Mouse (Mus musculus): ENCODE data around the gene Il6st.

Il6st gene

DNA sequence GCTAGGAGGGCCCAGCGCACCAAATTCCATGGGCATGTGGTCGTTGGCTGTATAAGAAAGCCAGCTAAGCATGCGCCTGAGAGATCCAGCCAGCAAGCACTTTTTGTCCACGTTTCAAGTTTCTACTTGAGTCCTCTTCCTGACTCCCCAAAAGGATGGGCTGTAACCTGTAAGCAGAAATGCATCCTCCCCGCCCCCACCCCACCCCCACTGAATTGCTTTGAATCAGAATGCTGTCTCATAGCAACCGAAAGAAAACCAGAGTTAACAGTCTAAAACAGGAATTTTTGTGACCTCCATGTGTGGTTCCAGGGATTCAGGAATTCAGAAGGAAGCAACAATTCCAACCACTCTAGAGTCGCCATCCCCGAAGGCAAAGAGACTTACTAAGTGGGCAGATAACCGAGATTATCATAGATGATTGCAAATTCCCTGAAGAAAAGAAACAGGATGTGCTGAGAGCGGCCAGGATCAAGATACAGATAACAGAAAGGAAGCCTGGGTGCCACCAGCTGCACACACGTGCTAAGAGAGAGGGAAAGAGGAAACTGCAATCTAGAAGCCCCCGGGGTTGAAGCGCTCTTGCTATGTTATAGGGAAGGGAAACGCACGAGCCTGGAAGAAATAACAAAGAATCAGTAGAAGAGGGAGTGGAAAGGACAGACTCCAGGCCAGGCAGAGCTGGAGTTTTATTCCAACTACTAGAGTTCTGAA, 24.6 kb upstream of the Il6st start:
- Histone ChIP-seq H3K4me1 (replicated peaks; ENCODE audit: low read depth, low read length) (peaks cover 48% of the 10 kb centered on the region), H3K9me3 (ENCODE audit: low read length) (no peaks in the 10 kb centered on the region), H3K36me3 (ENCODE audit: insufficient read depth, low read length) (no peaks in the 10 kb centered on the region), H3K4me3 (replicated peaks; ENCODE audit: low read length) (peak overlapping the region; percentile 61), H3K27me3 (ENCODE audit: insufficient read depth, low read length) (no peaks in the 10 kb centered on the region)
- no peak for TF ChIP-seq CTCF (conservative IDR thresholded peaks at IDR 0.05; ENCODE audit: low read length)
- TF ChIP-seq POU5F1 (IDR thresholded peaks at IDR 0.05; ENCODE audit: borderline replicate concordance, low read length): no peak
- TF ChIP-seq NANOG (IDR thresholded peaks at IDR 0.05; ENCODE audit: borderline replicate concordance, low read length): no peak

DNA sequence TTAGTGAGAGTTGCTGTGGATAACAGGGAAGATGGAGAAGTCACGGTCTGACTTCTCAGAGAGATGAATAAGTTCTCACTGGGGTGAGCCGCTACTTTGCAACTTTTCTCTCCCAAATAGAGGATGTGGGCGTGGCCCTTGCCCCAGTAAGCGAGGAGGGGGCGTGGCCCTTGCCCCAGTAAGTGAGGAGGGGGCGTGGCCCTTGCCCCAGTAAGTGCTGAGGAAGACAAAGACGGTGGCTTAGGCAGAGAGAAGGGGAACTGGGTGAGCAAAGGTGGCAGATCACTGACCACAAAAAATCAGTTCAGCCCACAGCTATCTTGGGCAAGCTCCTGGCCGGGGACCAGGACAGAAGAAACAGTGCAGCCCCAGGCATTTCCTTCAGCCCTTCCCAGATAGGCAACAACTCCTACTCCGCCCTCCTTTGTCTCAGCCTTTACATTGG, 23.9 kb upstream of the Il6st start:
- peak; percentile 19; the same call in 1 of the 2 replicates for TF ChIP-seq NANOG (IDR thresholded peaks at IDR 0.05; ENCODE audit: borderline replicate concordance, low read length)
- no peak for TF ChIP-seq POU5F1 (IDR thresholded peaks at IDR 0.05; ENCODE audit: borderline replicate concordance, low read length)
- no peak for TF ChIP-seq CTCF (conservative IDR thresholded peaks at IDR 0.05; ENCODE audit: low read length)
- no peaks in the 10 kb centered on the region for H3K27me3 ChIP-seq (ENCODE audit: insufficient read depth, low read length)

DNA sequence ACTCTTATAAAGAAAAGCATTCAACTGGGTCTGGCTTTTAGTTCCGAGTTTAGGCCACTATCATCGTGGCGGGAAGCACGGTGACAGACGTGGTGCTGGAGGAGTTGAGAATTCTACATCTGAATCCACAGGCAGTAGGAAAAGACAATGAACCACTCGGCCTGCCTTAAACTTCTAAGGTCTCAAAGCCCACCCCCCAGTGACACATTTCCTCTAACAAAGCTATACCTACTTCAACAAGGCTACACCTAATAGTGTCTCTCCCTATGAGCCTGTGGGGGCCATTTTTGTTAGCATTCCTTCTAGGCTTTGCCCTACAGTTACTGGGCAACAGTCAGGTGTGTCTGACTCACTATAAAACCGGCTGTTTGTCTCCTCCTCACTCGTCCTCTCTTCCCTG, 23.2 kb upstream of the Il6st start:
- Histone ChIP-seq H3K36me3 (ENCODE audit: insufficient read depth, low read length) (no peaks in the 10 kb centered on the region), H3K4me1 (replicated peaks; ENCODE audit: low read depth, low read length) (peaks cover 44% of the 10 kb centered on the region)

More for the DNA sequence above, 23.9 kb upstream of the Il6st start:
- H3K9me3 ChIP-seq (ENCODE audit: low read length): no peaks in the 10 kb centered on the region
- peaks cover 48% of the 10 kb centered on the region for H3K4me1 ChIP-seq (replicated peaks; ENCODE audit: low read depth, low read length)
- H3K36me3 ChIP-seq (ENCODE audit: insufficient read depth, low read length): no peaks in the 10 kb centered on the region
- peak overlapping the region; percentile 61 for H3K4me3 ChIP-seq (replicated peaks; ENCODE audit: low read length)

DNA sequence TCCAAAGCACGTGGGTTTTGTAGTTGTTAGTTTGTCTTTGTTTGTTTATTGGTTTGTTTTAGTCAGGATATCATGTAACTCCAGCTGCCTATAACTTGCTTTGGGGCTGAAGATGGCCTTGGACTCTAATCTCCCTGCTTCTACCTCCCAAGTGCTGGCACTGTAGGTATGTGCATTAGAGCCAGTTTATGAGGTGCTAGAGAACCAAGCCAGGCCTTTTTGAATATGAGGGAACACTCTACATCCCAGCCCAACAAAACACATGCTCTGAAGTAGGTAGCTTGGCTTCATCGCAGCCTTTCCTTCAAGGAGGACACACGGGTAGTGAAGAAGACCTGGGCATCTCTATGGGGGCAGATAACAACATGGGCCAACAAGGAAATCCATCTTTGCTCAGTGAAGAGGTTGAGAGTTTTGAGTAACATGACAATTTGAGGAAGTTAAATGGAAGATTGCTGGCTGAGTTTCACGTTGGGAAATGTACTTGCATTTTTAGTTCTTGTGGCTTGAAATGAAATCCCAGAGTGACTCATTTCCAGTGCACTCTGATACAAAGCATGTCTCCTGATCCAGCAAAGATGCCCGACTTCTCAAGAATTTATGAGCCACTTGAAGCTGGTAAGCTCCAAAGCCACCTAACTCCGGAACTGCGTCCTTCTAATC, 20.9 kb upstream of the Il6st start:
- no peak for TF ChIP-seq NANOG (IDR thresholded peaks at IDR 0.05; ENCODE audit: borderline replicate concordance, low read length)
- TF ChIP-seq POU5F1 (IDR thresholded peaks at IDR 0.05; ENCODE audit: borderline replicate concordance, low read length): no peak
- TF ChIP-seq CTCF (conservative IDR thresholded peaks at IDR 0.05; ENCODE audit: low read length): no peak
- Histone ChIP-seq H3K27me3 (ENCODE audit: insufficient read depth, low read length) (no peaks in the 10 kb centered on the region), H3K4me1 (replicated peaks; ENCODE audit: low read depth, low read length) (peaks cover 31% of the 10 kb centered on the region)

More for the DNA sequence above, 23.2 kb upstream of the Il6st start:
- peak overlapping the region; percentile 61; the same call in 1 of the 2 replicates for H3K4me3 ChIP-seq (replicated peaks; ENCODE audit: low read length)
- no peak for TF ChIP-seq POU5F1 (IDR thresholded peaks at IDR 0.05; ENCODE audit: borderline replicate concordance, low read length)
- no peak for TF ChIP-seq CTCF (conservative IDR thresholded peaks at IDR 0.05; ENCODE audit: low read length)
- TF ChIP-seq NANOG (IDR thresholded peaks at IDR 0.05; ENCODE audit: borderline replicate concordance, low read length): peak; percentile 64; the same call in 1 of the 2 replicates
- no peaks in the 10 kb centered on the region for H3K9me3 ChIP-seq (ENCODE audit: low read length)
- H3K27me3 ChIP-seq (ENCODE audit: insufficient read depth, low read length): no peaks in the 10 kb centered on the region

DNA sequence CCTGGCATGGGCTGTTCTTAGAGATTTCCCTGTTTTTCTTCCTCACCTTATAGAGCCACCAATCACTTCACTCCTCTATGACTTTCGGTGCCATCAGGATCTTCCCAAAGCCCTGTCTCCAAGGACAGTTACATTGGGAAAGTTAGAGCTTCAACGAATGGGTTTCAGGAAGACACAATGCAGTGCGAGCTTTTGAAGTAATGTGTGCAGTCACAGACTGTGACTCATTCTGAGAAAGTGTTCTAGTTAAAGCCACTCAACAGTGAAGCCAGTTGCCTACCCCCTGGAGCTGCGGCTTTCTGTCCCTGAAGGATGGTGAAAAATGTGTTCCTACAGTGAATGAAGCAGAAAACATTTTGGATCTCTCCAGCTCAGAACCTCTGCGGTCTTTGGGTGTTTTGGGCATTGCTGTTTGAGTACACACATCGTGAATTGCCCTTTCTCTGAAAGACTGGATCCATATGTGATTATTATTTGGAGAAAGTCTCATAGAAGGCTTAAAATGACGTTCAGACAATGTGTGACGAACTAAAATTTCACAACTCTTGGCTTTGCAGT, 16.7 kb upstream of the Il6st start:
- H3K9me3 ChIP-seq (ENCODE audit: low read length): no peaks in the 10 kb centered on the region
- no peak overlapping the region for H3K4me3 ChIP-seq (replicated peaks; ENCODE audit: low read length)
- H3K36me3 ChIP-seq (ENCODE audit: insufficient read depth, low read length): no peaks in the 10 kb centered on the region
- no peak for TF ChIP-seq NANOG (IDR thresholded peaks at IDR 0.05; ENCODE audit: borderline replicate concordance, low read length)
- TF ChIP-seq CTCF (conservative IDR thresholded peaks at IDR 0.05; ENCODE audit: low read length): no peak
- no peak for TF ChIP-seq POU5F1 (IDR thresholded peaks at IDR 0.05; ENCODE audit: borderline replicate concordance, low read length)
- H3K4me1 ChIP-seq (replicated peaks; ENCODE audit: low read depth, low read length): no peaks in the 10 kb centered on the region
- H3K27me3 ChIP-seq (ENCODE audit: insufficient read depth, low read length): no peaks in the 10 kb centered on the region

More for the DNA sequence above, 20.9 kb upstream of the Il6st start:
- Histone ChIP-seq H3K9me3 (ENCODE audit: low read length) (no peaks in the 10 kb centered on the region), H3K4me3 (replicated peaks; ENCODE audit: low read length) (no peak overlapping the region), H3K36me3 (ENCODE audit: insufficient read depth, low read length) (no peaks in the 10 kb centered on the region)

DNA sequence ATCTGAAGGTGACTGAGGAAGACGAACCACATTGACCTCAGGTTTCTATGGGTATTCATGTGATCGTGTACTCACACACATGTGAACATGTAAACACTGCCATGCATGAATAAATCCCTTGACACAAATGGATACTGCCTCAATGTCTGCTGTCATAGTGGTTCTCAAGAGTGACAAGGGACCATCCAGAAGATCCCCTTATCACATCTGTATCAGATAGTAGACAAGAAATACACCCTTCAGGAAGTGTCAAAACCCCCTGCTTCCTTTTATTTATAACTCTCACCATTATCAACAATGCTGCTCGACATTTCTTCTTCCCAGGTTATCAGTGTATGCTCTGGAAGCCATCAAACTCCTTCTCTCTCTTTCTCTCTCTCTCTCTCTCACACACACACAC, 13.7 kb upstream of the Il6st start:
- Histone ChIP-seq H3K4me1 (replicated peaks; ENCODE audit: low read depth, low read length) (peaks cover 4% of the 10 kb centered on the region), H3K27me3 (ENCODE audit: insufficient read depth, low read length) (no peaks in the 10 kb centered on the region), H3K9me3 (ENCODE audit: low read length) (no peaks in the 10 kb centered on the region), H3K4me3 (replicated peaks; ENCODE audit: low read length) (no peak overlapping the region), H3K36me3 (ENCODE audit: insufficient read depth, low read length) (no peaks in the 10 kb centered on the region)
- no peak for TF ChIP-seq NANOG (IDR thresholded peaks at IDR 0.05; ENCODE audit: borderline replicate concordance, low read length)
- no peak for TF ChIP-seq POU5F1 (IDR thresholded peaks at IDR 0.05; ENCODE audit: borderline replicate concordance, low read length)
- no peak for TF ChIP-seq CTCF (conservative IDR thresholded peaks at IDR 0.05; ENCODE audit: low read length)

DNA sequence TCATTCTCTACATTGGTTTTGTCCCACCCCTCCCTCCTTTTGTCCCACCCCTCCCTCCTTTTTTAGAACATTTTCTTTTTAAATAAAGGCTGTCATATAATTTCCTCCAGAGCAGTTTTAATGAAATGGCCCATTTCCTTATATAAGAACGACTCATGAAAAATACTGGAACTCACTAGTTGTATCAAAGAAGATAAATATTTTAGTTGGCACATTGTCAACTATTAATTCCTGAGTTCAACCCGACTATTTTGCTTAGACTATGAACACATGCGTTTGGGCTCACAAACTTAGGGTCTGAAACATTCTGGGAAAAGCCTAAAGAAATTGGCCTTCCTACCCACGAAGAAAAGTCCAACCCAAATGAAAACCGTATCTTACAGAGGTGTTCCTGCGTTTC, 6.5 kb upstream of the Il6st start:
- Histone ChIP-seq H3K4me1 (replicated peaks; ENCODE audit: low read depth, low read length) (peaks cover 36% of the 10 kb centered on the region), H3K27me3 (ENCODE audit: insufficient read depth, low read length) (no peaks in the 10 kb centered on the region), H3K36me3 (ENCODE audit: insufficient read depth, low read length) (no peaks in the 10 kb centered on the region), H3K9me3 (ENCODE audit: low read length) (no peaks in the 10 kb centered on the region), H3K4me3 (replicated peaks; ENCODE audit: low read length) (no peak overlapping the region)
- TF ChIP-seq CTCF (conservative IDR thresholded peaks at IDR 0.05; ENCODE audit: low read length) (no peak), POU5F1 (IDR thresholded peaks at IDR 0.05; ENCODE audit: borderline replicate concordance, low read length) (no peak), NANOG (IDR thresholded peaks at IDR 0.05; ENCODE audit: borderline replicate concordance, low read length) (no peak)

DNA sequence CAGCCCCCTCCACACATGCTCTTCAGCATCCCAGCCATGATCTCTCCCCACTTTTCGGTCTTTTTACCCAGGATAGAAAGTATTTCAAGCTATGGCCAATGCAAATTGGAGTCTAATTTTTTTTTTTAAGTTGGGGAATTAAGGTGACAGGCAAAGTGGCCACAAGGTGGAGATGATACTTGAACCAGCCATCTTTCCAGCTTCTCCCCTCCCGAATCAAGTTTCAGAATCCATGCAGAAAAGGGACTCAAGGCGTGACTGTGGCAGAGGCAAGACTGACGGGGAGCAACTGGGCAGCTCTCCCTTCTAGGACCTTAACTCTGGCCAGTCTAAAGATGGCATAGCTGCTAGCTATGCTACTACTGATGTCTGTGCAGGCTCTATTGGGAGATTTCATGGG, 5.9 kb upstream of the Il6st start:
- Histone ChIP-seq H3K36me3 (ENCODE audit: insufficient read depth, low read length) (no peaks in the 10 kb centered on the region), H3K9me3 (ENCODE audit: low read length) (no peaks in the 10 kb centered on the region), H3K4me3 (replicated peaks; ENCODE audit: low read length) (no peak overlapping the region), H3K4me1 (replicated peaks; ENCODE audit: low read depth, low read length) (peaks cover 37% of the 10 kb centered on the region), H3K27me3 (ENCODE audit: insufficient read depth, low read length) (no peaks in the 10 kb centered on the region)
- TF ChIP-seq POU5F1 (IDR thresholded peaks at IDR 0.05; ENCODE audit: borderline replicate concordance, low read length) (no peak), NANOG (IDR thresholded peaks at IDR 0.05; ENCODE audit: borderline replicate concordance, low read length) (no peak), CTCF (conservative IDR thresholded peaks at IDR 0.05; ENCODE audit: low read length) (no peak; the same call in 1 of the 2 replicates)
